ENCODE assay signal across 18 mouse cellular contexts in the genomic region with DNA sequence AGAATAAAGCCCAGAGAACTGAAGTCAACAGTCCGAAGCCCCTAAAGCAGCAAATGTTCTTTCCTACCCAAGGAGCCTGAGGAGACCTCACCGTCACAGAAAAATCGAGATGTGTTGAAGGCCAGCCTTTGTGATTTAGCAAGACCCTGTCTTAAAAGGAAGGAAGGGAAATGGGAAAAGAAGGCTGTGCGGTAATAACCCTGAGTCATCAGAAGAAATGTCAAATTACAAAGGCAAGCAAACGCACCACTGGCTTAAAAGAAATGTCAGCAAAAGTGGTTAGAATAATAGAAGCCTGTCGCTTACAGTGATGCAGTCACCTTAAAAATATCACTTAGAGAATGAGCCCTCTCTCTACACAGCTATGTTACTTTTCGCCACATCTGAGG. TPM values are rescaled to one million over a fixed set of nuclear protein-coding genes. Genes with fewer than 3 reads are reported as not detected.
DNase-seq lines count a peak whose midpoint lies in the region; ATAC-seq and TF ChIP-seq lines count a peak whose summit lies in the region.
"Had no signal": no experiment of that assay in that cellular context is flagged by ENCODE, and none has a peak within 500 bp of the region (broad histone marks: within the 10 kb centered on the region; RNA-seq: fewer than 3 reads in every experiment).

No protein-coding gene starts in this region.

- H3K9ac ChIP-seq in liver, postnatal 0 days (replicated peaks), result no peak overlapping the region
- no peak overlapping the region for H3K9ac ChIP-seq in liver, embryonic 11.5 days (ENCODE audit: low read depth, low read length)
- no peak overlapping the region for H3K9ac ChIP-seq in midbrain, postnatal 0 days (replicated peaks; ENCODE audit: low read length, poor library complexity, severe bottlenecking)
- H3K9ac ChIP-seq: hindbrain, embryonic 13.5 days; liver, embryonic 14.5 days had no signal

- TF ChIP-seq POLR2A in myocyte (IDR thresholded peaks at IDR 0.05; ENCODE audit: insufficient read length, low read depth), result no peak

- H3K4me1 ChIP-seq in liver, postnatal 0 days (ENCODE audit: insufficient read depth), result no peaks in the 10 kb centered on the region
- no peaks in the 10 kb centered on the region for H3K4me1 ChIP-seq in liver, embryonic 11.5 days (replicated peaks; ENCODE audit: control insufficient read depth, insufficient read depth, low read length)
- 0 out of 2 replicates have a peak, but pooled peaks cover 3% of the 10 kb centered on the region for H3K4me1 ChIP-seq in brown adipose tissue, adult 24 weeks (ENCODE audit: control insufficient read depth, insufficient read depth, insufficient read length, low read length)
- H3K4me1 ChIP-seq in midbrain, postnatal 0 days (ENCODE audit: insufficient read depth, low read length), result no peaks in the 10 kb centered on the region
- H3K4me1 ChIP-seq: hindbrain, embryonic 13.5 days had no signal

- no peaks in the 10 kb centered on the region for H3K27me3 ChIP-seq in liver, postnatal 0 days (ENCODE audit: insufficient read depth, low read length)
- H3K27me3 ChIP-seq in liver, embryonic 11.5 days (replicated peaks; ENCODE audit: control insufficient read depth, insufficient read depth, low read length), result no peaks in the 10 kb centered on the region
- H3K27me3 ChIP-seq in myocyte (ENCODE audit: control insufficient read depth, insufficient read depth, insufficient read length), result no peaks in the 10 kb centered on the region
- no peaks in the 10 kb centered on the region for H3K27me3 ChIP-seq in midbrain, postnatal 0 days (ENCODE audit: insufficient read depth, low read length)
- H3K27me3 ChIP-seq: hindbrain, embryonic 13.5 days had no signal

- peaks cover 5% of the 10 kb centered on the region; the same call in 1 of the 2 replicates for H3K36me3 ChIP-seq in liver, postnatal 0 days (replicated peaks; ENCODE audit: insufficient read depth, low read length)
- no peaks in the 10 kb centered on the region for H3K36me3 ChIP-seq in liver, embryonic 11.5 days (ENCODE audit: control insufficient read depth, insufficient read depth, low read length)
- H3K36me3 ChIP-seq in myocyte (ENCODE audit: control insufficient read depth, insufficient read depth), result no peaks in the 10 kb centered on the region
- H3K36me3 ChIP-seq in midbrain, postnatal 0 days (ENCODE audit: insufficient read depth, low read length), result no peaks in the 10 kb centered on the region
- H3K36me3 ChIP-seq: G1E; hindbrain, embryonic 13.5 days had no signal

- peak overlapping the region; percentile 31; the same call in 1 of the 2 replicates for H3K27ac ChIP-seq in liver, postnatal 0 days (ENCODE audit: low read depth)
- H3K27ac ChIP-seq in liver, embryonic 11.5 days (ENCODE audit: low read depth, low read length), result no peak overlapping the region
- H3K27ac ChIP-seq in brown adipose tissue, adult 24 weeks (replicated peaks; ENCODE audit: low read depth, low read length), result 0 out of 2 replicates have a peak overlapping the region, but pooled peaks have one; percentile 50
- H3K27ac ChIP-seq in midbrain, postnatal 0 days (ENCODE audit: low read depth, low read length), result no peak overlapping the region
- H3K27ac ChIP-seq: hindbrain, embryonic 13.5 days; liver, embryonic 14.5 days had no signal

- no peak overlapping the region for H3K4me3 ChIP-seq in liver, postnatal 0 days (ENCODE audit: low read depth, low read length)
- H3K4me3 ChIP-seq in liver, embryonic 11.5 days (ENCODE audit: low read depth, low read length), result no peak overlapping the region
- no peak overlapping the region for H3K4me3 ChIP-seq in brown adipose tissue, adult 24 weeks (ENCODE audit: insufficient read depth, low read depth, low read length)
- no peak overlapping the region for H3K4me3 ChIP-seq in myocyte
- H3K4me3 ChIP-seq in midbrain, postnatal 0 days (ENCODE audit: low read depth, low read length), result no peak overlapping the region
- H3K4me3 ChIP-seq: hindbrain, embryonic 13.5 days had no signal

- no peaks in the 10 kb centered on the region for H3K79me2 ChIP-seq in myocyte (ENCODE audit: control insufficient read depth, insufficient read depth)

- peak; percentile 17 for DNase-seq in adrenal gland, adult 2 months
- DNase-seq in adrenal gland, postnatal 36 days, result no peak
- DNase-seq in liver, postnatal 0 days, result no peak
- no peak for DNase-seq in liver, embryonic 11.5 days (ENCODE audit: low spot score)
- DNase-seq in urinary bladder, postnatal 14 days (ENCODE audit: low spot score), result no peak
- no peak for DNase-seq in midbrain, postnatal 0 days (ENCODE audit: low spot score)
- DNase-seq: cerebellum, adult 11 months; cerebellum, postnatal 36 days; gastrocnemius, postnatal 14 days; heart, postnatal 10 days; lung, postnatal 36 days; midbrain, embryonic 14.5 days; right cerebral cortex, postnatal 25 days had no signal

- 46% methylated on average over 7 of the region's 7 CpGs for WGBS in liver, postnatal 0 days (ENCODE audit: insufficient replicate concordance)
- WGBS in liver, embryonic 11.5 days, result 71% methylated on average over 7 of the region's 7 CpGs
- WGBS in midbrain, postnatal 0 days, result 82% methylated on average over 7 of the region's 7 CpGs

- H3ac ChIP-seq in myocyte (ENCODE audit: control insufficient read depth, insufficient read length), result no peak overlapping the region

- H3K9me3 ChIP-seq in liver, postnatal 0 days (ENCODE audit: low read length), result no peaks in the 10 kb centered on the region
- no peaks in the 10 kb centered on the region for H3K9me3 ChIP-seq in liver, embryonic 11.5 days (ENCODE audit: control insufficient read depth, low read length)
- no peaks in the 10 kb centered on the region for H3K9me3 ChIP-seq in midbrain, postnatal 0 days (ENCODE audit: low read length)
- H3K9me3 ChIP-seq: G1E; hindbrain, embryonic 13.5 days had no signal

- no peak overlapping the region; the same call in 1 of the 2 replicates for H3K4me2 ChIP-seq in liver, postnatal 0 days (ENCODE audit: low read depth, low read length)
- no peak overlapping the region for H3K4me2 ChIP-seq in liver, embryonic 11.5 days
- peak overlapping the region; percentile 38 for H3K4me2 ChIP-seq in myocyte (ENCODE audit: low read depth)
- H3K4me2 ChIP-seq in midbrain, postnatal 0 days (ENCODE audit: low read depth, low read length, poor library complexity, severe bottlenecking), result no peak overlapping the region
- H3K4me2 ChIP-seq: hindbrain, embryonic 13.5 days had no signal

- ATAC-seq in liver, postnatal 0 days, result no peak
- ATAC-seq in liver, embryonic 11.5 days (replicated peaks; ENCODE audit: low FRiP score), result no peak
- ATAC-seq in midbrain, postnatal 0 days (ENCODE audit: low FRiP score), result no peak

- no peak for TF ChIP-seq CTCF in liver, postnatal 0 days (IDR thresholded peaks at IDR 0.05; ENCODE audit: low read depth)
- TF ChIP-seq CTCF in midbrain, postnatal 0 days (IDR thresholded peaks at IDR 0.05), result no peak

- no peak for TF ChIP-seq EP300 in liver, postnatal 0 days (IDR thresholded peaks at IDR 0.05; ENCODE audit: low read depth)

RNA-seq across cellular contexts. Expression of gene Slc7a7, which starts 19.1 kb away (rescaled TPM):
- total RNA-seq in adrenal gland, adult 2 months (2021), result 1 to 10 TPM; 2.8 to 3.9 TPM
- polyA plus RNA-seq in adrenal gland, adult 2 months (2012; rRNA removed), result 3.7 and 4.2 TPM in 2 replicates
- 1 to 10 TPM; 3.8 to 4.0 TPM for total RNA-seq in adrenal gland, postnatal 36 days (2021)
- polyA plus RNA-seq in liver, postnatal 0 days (2015; fragmentation: Nextera tagmentation; extraction: Ambion mirVana), result 5.0 and 5.1 TPM in 2 replicates
- polyA plus RNA-seq in liver, embryonic 11.5 days (2014; fragmentation: Nextera tagmentation; extraction: Ambion mirVana), result 8.3 and 10.0 TPM in 2 replicates
- 0.52 and 1.8 TPM in 2 replicates for polyA plus RNA-seq in brown adipose tissue, adult 24 weeks (2012; ENCODE audit: insufficient read depth, insufficient read length, missing spikeins)
- 6.8 TPM for polyA plus RNA-seq in myocyte (2012; fragmentation: generic; extraction: Trizol)
- total RNA-seq in midbrain, postnatal 0 days (2014; rRNA removed), result 3.9 and 7.7 TPM in 2 replicates
- 2.4 and 2.9 TPM in 2 replicates for polyA plus RNA-seq in midbrain, postnatal 0 days (2015; fragmentation: Nextera tagmentation; extraction: Ambion mirVana)

RNA-seq across cellular contexts. Expression of gene Mrpl52, which starts 28.2 kb away (rescaled TPM):
- 100 to 1,000 TPM; 162 to 202 TPM for total RNA-seq in adrenal gland, adult 2 months (2021)
- 2,091 and 3,081 TPM in 2 replicates for polyA plus RNA-seq in adrenal gland, adult 2 months (2012; rRNA removed)
- total RNA-seq in adrenal gland, postnatal 36 days (2021), result 100 to 1,000 TPM; 211 to 217 TPM
- 261 and 284 TPM in 2 replicates for polyA plus RNA-seq in liver, postnatal 0 days (2015; fragmentation: Nextera tagmentation; extraction: Ambion mirVana)
- polyA plus RNA-seq in liver, embryonic 11.5 days (2014; fragmentation: Nextera tagmentation; extraction: Ambion mirVana), result 309 and 329 TPM in 2 replicates
- polyA plus RNA-seq in brown adipose tissue, adult 24 weeks (2012; ENCODE audit: insufficient read depth, insufficient read length, missing spikeins), result 145 and 148 TPM in 2 replicates
- polyA plus RNA-seq in myocyte (2012; fragmentation: generic; extraction: Trizol), result 483 TPM
- total RNA-seq in midbrain, postnatal 0 days (2014; rRNA removed), result 98.6 and 104 TPM in 2 replicates
- 296 and 303 TPM in 2 replicates for polyA plus RNA-seq in midbrain, postnatal 0 days (2015; fragmentation: Nextera tagmentation; extraction: Ambion mirVana)

RNA-seq across cellular contexts. Expression of gene Mmp14, which starts 32.9 kb away (rescaled TPM):
- total RNA-seq in adrenal gland, adult 2 months (2021), result 10 to 100 TPM; 36.2 to 39.9 TPM
- 173 and 192 TPM in 2 replicates for polyA plus RNA-seq in adrenal gland, adult 2 months (2012; rRNA removed)
- total RNA-seq in adrenal gland, postnatal 36 days (2021), result 10 to 100 TPM; 42.2 to 54.4 TPM
- polyA plus RNA-seq in liver, postnatal 0 days (2015; fragmentation: Nextera tagmentation; extraction: Ambion mirVana), result 38.1 and 39.8 TPM in 2 replicates
- polyA plus RNA-seq in liver, embryonic 11.5 days (2014; fragmentation: Nextera tagmentation; extraction: Ambion mirVana), result 56.6 and 57.6 TPM in 2 replicates
- polyA plus RNA-seq in brown adipose tissue, adult 24 weeks (2012; ENCODE audit: insufficient read depth, insufficient read length, missing spikeins), result 10.8 and 10.9 TPM in 2 replicates
- 108 TPM for polyA plus RNA-seq in myocyte (2012; fragmentation: generic; extraction: Trizol)
- total RNA-seq in midbrain, postnatal 0 days (2014; rRNA removed), result 46.4 and 48.9 TPM in 2 replicates
- polyA plus RNA-seq in midbrain, postnatal 0 days (2015; fragmentation: Nextera tagmentation; extraction: Ambion mirVana), result 40.6 and 41.8 TPM in 2 replicates

RNA-seq across cellular contexts. Expression of gene Oxa1l, which starts 37.9 kb away (rescaled TPM):
- 100 to 1,000 TPM in 1 of 2 experiments, 10 to 100 TPM in 1; 95.8 to 109 TPM for total RNA-seq in adrenal gland, adult 2 months (2021)
- polyA plus RNA-seq in adrenal gland, adult 2 months (2012; rRNA removed), result 461 and 500 TPM in 2 replicates
- 100 to 1,000 TPM in 1 of 2 experiments, 10 to 100 TPM in 1; 81.8 to 102 TPM for total RNA-seq in adrenal gland, postnatal 36 days (2021)
- polyA plus RNA-seq in liver, postnatal 0 days (2015; fragmentation: Nextera tagmentation; extraction: Ambion mirVana), result 27.4 and 28.9 TPM in 2 replicates
- 42.3 and 46.7 TPM in 2 replicates for polyA plus RNA-seq in liver, embryonic 11.5 days (2014; fragmentation: Nextera tagmentation; extraction: Ambion mirVana)
- polyA plus RNA-seq in brown adipose tissue, adult 24 weeks (2012; ENCODE audit: insufficient read depth, insufficient read length, missing spikeins), result 121 and 157 TPM in 2 replicates
- polyA plus RNA-seq in myocyte (2012; fragmentation: generic; extraction: Trizol), result 68.6 TPM
- 89.2 and 93.9 TPM in 2 replicates for total RNA-seq in midbrain, postnatal 0 days (2014; rRNA removed)
- 68.5 and 71.7 TPM in 2 replicates for polyA plus RNA-seq in midbrain, postnatal 0 days (2015; fragmentation: Nextera tagmentation; extraction: Ambion mirVana)

Comparison
In these comparisons a context has a peak if more than half of its experiments do, and no peak if none do; other contexts are left out.
1. H3K27ac ChIP-seq: peak in liver, postnatal 0 days (single experiment) and brown adipose tissue, adult 24 weeks (single experiment); none in liver, embryonic 11.5 days (single experiment) and midbrain, postnatal 0 days (single experiment).